Mouse (Mus musculus) midbrain, embryonic 10.5 days (tissue): ENCODE data around the gene Ccno. TPM values are rescaled to one million over a fixed set of nuclear protein-coding genes. Genes with fewer than 3 reads are reported as not detected.

Experiments used
- DNase-seq: peaks from one replicate; pipeline ENCODE4 v3.0.0-alpha.2; 2017; ENCODE audit warnings: low spot score
- H3K27ac ChIP-seq: fragments of 300-500 bp; sonication (generic); replicated peaks from 2 replicates; pipeline ENCODE4 v1.5.1; 2016; ENCODE audit warnings: mild to moderate bottlenecking
- H3K27me3 ChIP-seq: fragments of 300-500 bp; sonication (generic); 2 replicates; pipeline ENCODE4 v1.6.1; 2016; ENCODE audit warnings: low read depth, mild to moderate bottlenecking; ENCODE audit not compliant: poor library complexity, severe bottlenecking
- H3K36me3 ChIP-seq: fragments of 300-500 bp; sonication (generic); 2 replicates; pipeline ENCODE4 v1.6.1; 2016; ENCODE audit warnings: mild to moderate bottlenecking, moderate library complexity
- H3K4me1 ChIP-seq: fragments of 300-500 bp; sonication (generic); 2 replicates; pipeline ENCODE4 v1.6.1; 2016
- H3K4me3 ChIP-seq: fragments of 300-500 bp; sonication (generic); 2 replicates; pipeline ENCODE4 v1.5.1; 2016; ENCODE audit warnings: mild to moderate bottlenecking, moderate library complexity
- H3K9me3 ChIP-seq: fragments of 300-500 bp; sonication (generic); replicated peaks from 2 replicates; pipeline ENCODE4 v1.6.1; 2016; ENCODE audit warnings: mild to moderate bottlenecking
- WGBS: fragments of 180-500 bp; shearing (Covaris S2); methylation state at CpG from one replicate; pipeline ENCODE4 v1.1.7; 2016; 5-methylcytosine and 5-hydroxymethylcytosine counted together
- microRNA counts: library from miRNA; unstranded; fragments of <30 nt; microRNA quantifications from one replicate; lab custom pipeline; 2017
- microRNA-seq: library from miRNA; unstranded; fragments of <30 nt; microRNA quantifications from one replicate; pipeline ENCODE4, GENCODE M21; 2017
- polyA plus RNA-seq: library from polyadenylated mRNA; unstranded; fragments of >200 nt; fragmentation: Nextera tagmentation; extraction: Ambion mirVana; gene quantifications from 2 replicates; pipeline ENCODE4 v1.2.1, GENCODE M21; 2016

Gene Ccno
- polyA plus RNA-seq, 1 experiment from 2014 or later: 0.79 TPM

DNA sequence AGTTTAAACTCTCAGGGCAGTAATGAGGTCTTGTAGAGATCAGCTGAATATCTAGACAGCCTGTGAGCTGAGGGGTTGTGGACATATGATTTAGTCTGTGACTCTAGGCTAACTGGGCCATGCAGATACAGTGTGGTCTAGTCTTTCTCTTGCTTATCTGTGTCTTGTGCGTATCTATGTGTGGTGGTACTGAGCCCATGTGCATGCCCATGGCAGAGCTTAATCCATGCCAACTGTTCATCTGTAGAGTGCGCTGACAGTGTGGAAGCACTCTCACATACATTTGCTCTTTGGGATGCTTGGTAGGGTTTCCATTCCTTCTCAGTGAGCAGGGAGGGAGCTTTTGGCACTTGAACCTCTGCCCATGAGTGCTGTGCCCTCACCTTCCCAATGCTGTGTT lies 33.9 kb downstream of the Ccno start:
- no peaks in the 10 kb centered on the region for H3K36me3 ChIP-seq
- no peaks in the 10 kb centered on the region for H3K4me1 ChIP-seq
- H3K27me3 ChIP-seq: peaks cover 16% of the 10 kb centered on the region
- H3K9me3 ChIP-seq: no peaks in the 10 kb centered on the region
- no peak for DNase-seq
- no peak overlapping the region for H3K27ac ChIP-seq
- no peak overlapping the region for H3K4me3 ChIP-seq
- WGBS: 90% methylated on average over 2 of the region's 2 CpGs

DNA sequence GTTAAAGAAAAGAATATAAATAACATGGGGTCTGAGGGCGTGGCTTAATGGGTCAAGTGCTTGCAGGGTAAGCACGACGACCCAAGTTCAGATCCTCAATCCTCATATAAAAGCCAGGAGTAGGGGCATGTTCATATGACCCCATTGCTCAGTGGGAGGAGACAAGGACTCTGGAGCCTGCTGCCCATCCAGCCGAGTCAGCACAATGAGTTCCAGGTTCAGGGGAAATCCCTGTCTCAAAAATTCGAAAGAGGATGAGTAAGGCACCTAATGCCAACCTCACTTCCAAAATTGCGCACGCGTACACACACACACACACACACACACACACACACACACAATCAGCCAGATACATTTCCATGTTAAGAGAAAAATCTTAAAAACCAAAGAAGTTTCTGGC lies 34.9 kb downstream of the Ccno start:
- no peak for DNase-seq
- H3K27me3 ChIP-seq: peaks cover 16% of the 10 kb centered on the region
- no peaks in the 10 kb centered on the region for H3K9me3 ChIP-seq
- H3K27ac ChIP-seq: no peak overlapping the region
- H3K4me3 ChIP-seq: no peak overlapping the region
- H3K4me1 ChIP-seq: no peaks in the 10 kb centered on the region
- H3K36me3 ChIP-seq: no peaks in the 10 kb centered on the region
- 78% methylated on average over 8 of the region's 8 CpGs for WGBS

DNA sequence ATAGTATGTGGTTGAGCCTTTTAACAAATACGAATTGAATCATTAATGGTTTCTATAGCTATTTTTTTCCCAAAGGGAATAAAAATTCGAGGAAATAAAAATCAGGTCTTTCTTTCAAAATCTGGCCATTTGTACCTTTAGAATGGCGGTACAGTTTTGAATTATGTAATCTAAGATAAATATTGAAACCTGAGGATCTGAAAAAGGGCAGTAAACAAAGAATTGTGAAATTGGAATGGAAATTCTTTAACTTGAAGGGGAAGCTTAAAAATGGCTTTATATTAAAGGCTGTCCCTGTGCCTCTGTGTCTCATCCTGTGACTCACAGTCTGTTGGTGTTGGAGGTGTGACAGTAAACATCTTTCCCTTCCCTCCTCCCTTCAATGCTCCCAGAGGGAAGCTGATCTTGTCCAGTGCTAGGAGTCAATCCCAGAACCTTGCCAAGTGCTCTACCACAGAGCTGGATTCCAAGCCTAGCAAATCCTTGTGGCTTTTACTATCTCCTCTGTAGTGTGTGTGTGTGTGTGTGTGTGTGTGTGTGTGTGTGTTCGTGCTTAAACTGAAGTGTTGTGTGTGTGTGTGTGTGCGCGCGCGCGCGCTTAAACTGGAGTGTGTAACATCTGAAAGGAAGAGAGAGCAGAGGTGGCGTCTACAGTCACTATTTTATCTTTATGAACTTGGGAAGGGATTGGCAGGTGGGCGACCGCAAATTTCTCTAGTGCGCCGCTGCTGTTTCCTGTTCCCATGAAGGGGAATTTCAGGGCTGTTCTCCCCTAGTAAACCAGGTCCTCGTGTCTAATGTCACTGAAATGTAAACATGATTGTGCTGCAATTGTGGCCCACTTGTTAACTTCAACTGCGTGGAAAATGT lies 35.9 kb downstream of the Ccno start:
- WGBS: 91% methylated on average over 17 of the region's 17 CpGs
- Histone ChIP-seq H3K36me3 (no peaks in the 10 kb centered on the region), H3K4me1 (no peaks in the 10 kb centered on the region), H3K4me3 (no peak overlapping the region), H3K27ac (no peak overlapping the region), H3K9me3 (no peaks in the 10 kb centered on the region), H3K27me3 (peaks cover 22% of the 10 kb centered on the region)
- DNase-seq: no peak

DNA sequence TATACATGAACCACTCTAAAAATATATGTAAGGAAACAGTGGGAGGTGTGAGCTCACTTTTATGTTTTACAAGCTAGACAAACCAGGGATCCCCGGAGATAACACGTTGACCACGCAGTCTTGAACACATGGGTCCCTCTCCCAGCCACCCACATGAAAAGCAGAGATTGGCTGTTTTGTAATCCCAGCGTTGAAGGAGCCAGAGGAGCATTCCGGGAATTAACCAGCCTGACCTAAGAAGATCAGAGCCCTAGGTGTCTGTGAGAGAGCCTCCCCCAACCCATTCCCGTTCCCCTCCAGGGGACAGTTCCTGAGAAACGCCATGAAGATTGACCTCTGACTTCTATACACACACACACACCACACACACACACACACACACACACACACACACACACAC lies 43.7 kb downstream of the Ccno start:
- no peaks in the 10 kb centered on the region for H3K36me3 ChIP-seq
- peak overlapping the region; percentile 65 for H3K4me3 ChIP-seq
- no peak for DNase-seq
- H3K4me1 ChIP-seq: peaks cover 38% of the 10 kb centered on the region
- H3K9me3 ChIP-seq: no peaks in the 10 kb centered on the region
- peak overlapping the region; percentile 89 for H3K27ac ChIP-seq
- H3K27me3 ChIP-seq: peaks cover 78% of the 10 kb centered on the region
- 3% methylated on average over 7 of the region's 7 CpGs for WGBS

DNA sequence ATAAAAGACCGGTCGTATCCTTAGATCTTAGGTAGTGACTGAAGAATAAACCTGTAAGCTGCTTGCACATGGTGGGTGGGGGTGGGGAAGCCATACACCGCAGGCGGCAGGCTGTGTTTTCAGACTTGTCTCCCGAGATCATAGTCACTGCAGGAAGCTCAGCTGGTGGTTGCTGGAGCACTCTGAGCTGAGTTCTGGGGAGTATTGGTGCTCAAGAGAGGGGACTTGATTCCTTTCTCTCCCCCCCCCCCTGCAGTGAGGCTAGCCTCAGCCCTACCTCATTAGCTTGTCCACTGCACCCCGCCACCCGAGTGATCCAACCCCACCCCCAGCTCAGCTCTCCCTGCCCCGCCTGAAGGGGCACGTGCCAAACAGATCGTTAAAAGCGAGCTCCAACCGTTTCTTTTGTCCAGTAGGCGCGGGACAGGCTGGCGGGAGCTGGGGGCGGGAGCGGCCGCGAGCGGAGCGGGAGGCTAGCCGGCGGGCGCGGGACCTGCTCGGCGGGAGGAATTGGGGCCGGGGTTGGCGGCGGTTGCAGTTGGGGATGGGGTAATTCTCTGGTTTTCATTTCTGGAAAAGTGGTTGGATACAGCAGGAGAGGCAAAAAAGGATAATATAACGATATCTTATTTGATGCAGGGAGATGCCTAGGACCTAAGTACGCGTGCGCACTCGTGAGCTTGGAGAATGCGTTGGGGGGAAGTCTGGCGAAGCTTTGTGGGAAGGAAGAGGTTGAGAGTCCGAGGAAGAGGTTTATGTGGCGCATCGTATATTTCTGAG lies 44.4 kb downstream of the Ccno start:
- H3K4me1 ChIP-seq: peaks cover 38% of the 10 kb centered on the region
- no peaks in the 10 kb centered on the region for H3K9me3 ChIP-seq
- H3K4me3 ChIP-seq: peak overlapping the region; percentile 65
- peak overlapping the region; percentile 89 for H3K27ac ChIP-seq
- no peaks in the 10 kb centered on the region for H3K36me3 ChIP-seq
- under 1% methylated on average over 40 of the region's 40 CpGs for WGBS
- peak; percentile 80 for DNase-seq
- peaks cover 78% of the 10 kb centered on the region for H3K27me3 ChIP-seq

DNA sequence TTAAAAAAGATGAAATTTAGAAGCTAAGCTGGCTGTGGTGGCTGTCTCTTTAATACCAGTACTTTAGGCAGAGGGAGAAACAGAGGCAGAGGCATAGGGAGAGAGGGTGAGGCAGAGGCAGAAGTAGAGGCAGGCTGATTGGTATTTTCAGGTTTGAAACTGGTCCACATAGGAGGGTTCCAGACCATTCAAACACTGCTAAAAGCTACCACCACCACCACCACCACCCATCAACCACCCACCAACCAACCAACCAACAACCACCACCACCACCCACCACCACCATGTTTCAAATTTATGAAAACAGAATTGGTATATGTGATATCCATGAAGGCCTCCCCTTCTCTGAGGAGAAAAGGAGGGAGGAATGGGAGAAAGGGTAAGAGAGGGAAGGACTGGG lies 45.2 kb downstream of the Ccno start:
- H3K27me3 ChIP-seq: peaks cover 77% of the 10 kb centered on the region
- no peak overlapping the region for H3K27ac ChIP-seq
- no peaks in the 10 kb centered on the region for H3K36me3 ChIP-seq
- H3K9me3 ChIP-seq: no peaks in the 10 kb centered on the region
- peak; percentile 22 for DNase-seq
- peaks cover 38% of the 10 kb centered on the region for H3K4me1 ChIP-seq
- H3K4me3 ChIP-seq: no peak overlapping the region

DNA sequence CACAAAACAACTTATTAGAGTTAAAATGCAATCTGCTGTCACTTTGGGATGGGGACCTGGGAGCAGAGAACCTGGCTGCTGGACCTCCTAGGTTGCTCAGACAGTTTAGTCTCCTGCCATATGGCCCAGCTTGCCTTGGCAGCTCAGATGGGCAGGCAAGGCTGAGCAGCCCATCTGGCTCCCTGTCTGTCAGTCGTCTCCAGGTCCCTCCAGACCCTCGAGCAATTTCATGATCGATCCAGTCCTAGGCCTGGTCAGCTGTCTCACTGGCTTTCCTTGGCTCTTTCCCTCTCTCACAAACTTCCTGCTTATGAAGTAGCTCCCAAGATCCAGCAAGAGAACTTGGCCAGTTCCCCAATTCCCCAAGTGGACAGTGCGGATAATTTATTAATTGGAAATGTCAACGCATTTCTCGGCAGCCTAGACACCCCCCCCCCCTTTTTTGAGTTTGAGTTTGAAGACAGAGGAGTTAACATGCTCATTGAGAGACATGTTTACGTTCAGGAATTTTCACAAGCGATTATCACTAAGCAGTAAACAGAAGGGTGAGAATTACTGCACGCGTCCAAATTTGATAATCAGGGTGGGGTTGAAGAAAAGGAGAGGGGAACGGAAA lies 46.8 kb downstream of the Ccno start:
- Histone ChIP-seq H3K9me3 (no peaks in the 10 kb centered on the region), H3K36me3 (no peaks in the 10 kb centered on the region), H3K4me3 (peak overlapping the region; percentile 59), H3K4me1 (peaks cover 38% of the 10 kb centered on the region), H3K27ac (no peak overlapping the region), H3K27me3 (peaks cover 63% of the 10 kb centered on the region)
- peak; percentile 58 for DNase-seq
- WGBS: 3% methylated on average over 11 of the region's 11 CpGs

DNA sequence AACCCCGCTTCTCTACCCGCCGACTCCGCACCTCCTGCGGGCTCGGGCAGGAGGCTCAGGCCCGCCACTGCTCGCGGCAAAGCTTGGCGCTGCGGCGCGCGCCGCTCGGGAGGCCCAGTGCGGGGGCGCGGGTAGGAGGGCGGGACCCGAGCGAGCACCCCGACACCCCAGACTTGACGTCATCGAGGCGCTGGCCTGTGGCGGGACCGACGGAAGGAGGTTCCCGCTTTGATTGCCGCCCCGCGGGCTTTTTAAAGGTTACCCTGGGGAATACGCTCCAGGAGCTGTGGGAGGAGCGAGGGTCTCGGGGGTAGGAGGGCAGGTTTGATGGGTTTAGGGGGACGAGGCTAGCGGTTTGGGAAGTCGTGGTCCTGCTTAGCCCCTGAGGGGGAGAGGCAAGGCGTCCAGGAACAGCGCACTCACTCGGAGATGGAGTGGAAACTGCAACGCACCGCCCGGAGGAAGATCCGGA lies 47.4 kb downstream of the Ccno start, which contains the start of gene Cdc20b:
TSS of gene Cdc20b (plus strand) at position 162 of the 472 bp plus-strand sequence.
- WGBS: under 1% methylated on average over 46 of the region's 46 CpGs
- Histone ChIP-seq H3K27ac (peak within 1 kb of the TSS; percentile 53; the same call in 1 of the 2 replicates), H3K4me1 (peaks cover 38% of the 10 kb centered on the region), H3K9me3 (no peaks in the 10 kb centered on the region), H3K27me3 (peaks cover 57% of the 10 kb centered on the region), H3K4me3 (peak within 1 kb of the TSS; percentile 59), H3K36me3 (no peaks in the 10 kb centered on the region)
- DNase-seq: peak; percentile 61

DNA sequence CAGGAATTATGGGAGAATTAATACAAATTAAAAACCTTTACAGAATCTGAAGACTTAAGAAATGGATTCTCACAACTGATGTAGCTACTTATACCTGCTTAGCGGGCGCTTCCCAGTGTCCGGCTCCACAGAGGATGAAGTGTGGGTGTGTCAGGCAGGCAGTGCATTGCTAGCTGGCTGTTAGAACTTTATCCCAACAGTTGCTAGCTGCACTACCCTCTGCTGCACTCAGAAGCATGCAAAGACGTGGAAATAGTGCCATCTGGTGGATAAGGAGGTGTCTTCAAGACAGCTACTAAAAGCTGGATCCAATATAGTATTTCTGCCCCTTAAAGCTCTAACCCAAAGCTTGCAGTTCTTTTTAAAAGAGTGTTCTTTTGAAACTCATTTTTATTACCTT lies 48.2 kb downstream of the Ccno start:
- peaks cover 49% of the 10 kb centered on the region for H3K27me3 ChIP-seq
- no peak overlapping the region for H3K27ac ChIP-seq
- H3K9me3 ChIP-seq: no peaks in the 10 kb centered on the region
- no peaks in the 10 kb centered on the region for H3K36me3 ChIP-seq
- peaks cover 38% of the 10 kb centered on the region for H3K4me1 ChIP-seq
- WGBS: 0% methylated on average over 4 of the region's 4 CpGs
- peak; percentile 75 for DNase-seq
- H3K4me3 ChIP-seq: peak overlapping the region; percentile 59

MicroRNAs within 50 kb of the gene (microRNA counts, 519-probe panel; counts per million panel counts)
- microRNA mmu-miR-449a (lab: Ali Mortazavi, UCI) (not detected), microRNA mmu-miR-449b (lab: Ali Mortazavi, UCI) (not detected), microRNA mmu-miR-449c (lab: Ali Mortazavi, UCI) (not detected)

Small RNAs within 50 kb of the gene (microRNA-seq; reads per million reads assigned to microRNA genes)
- gene Mir449a (392 reads per million, percentile 67 among the genes with 10 or more reads in this experiment), gene Mir449b (0.90 reads per million), gene Mir449c (1.2 reads per million)

Other genes with a start within 250 kb of the Ccno start
- gene Plpp1, start 187.0 kb upstream of the Ccno start, polyA plus RNA-seq: 22.3 and 22.6 TPM in 2 replicates
- 94.7 and 98.2 TPM in 2 replicates for gene Mtrex, start 60.4 kb upstream of the Ccno start, polyA plus RNA-seq
- 32.5 and 34.1 TPM in 2 replicates for gene Dhx29, start 60.3 kb upstream of the Ccno start, polyA plus RNA-seq
- gene Mcidas, start 6.0 kb downstream of the Ccno start, polyA plus RNA-seq: 0.25 TPM in 1 of 2 replicates, not detected in the other
- gene Cdc20b, start 47.3 kb downstream of the Ccno start, polyA plus RNA-seq: 0.17 TPM in 1 of 2 replicates, not detected in the other
- gene Gpx8, start 58.6 kb downstream of the Ccno start, polyA plus RNA-seq: 104 and 109 TPM in 2 replicates
- not detected in 2 replicates for gene Gzma, start 113.2 kb downstream of the Ccno start, polyA plus RNA-seq
- 1.8 and 2.6 TPM in 2 replicates for gene Esm1, start 221.9 kb downstream of the Ccno start, polyA plus RNA-seq
- not detected in 2 replicates for gene Gzmk, start 238.1 kb downstream of the Ccno start, polyA plus RNA-seq